Mouse (Mus musculus): ENCODE measurements around the gene Mtch1. TPM values are rescaled to one million over a fixed set of nuclear protein-coding genes. Genes with fewer than 3 reads are reported as not detected.
"Not testable (repeated sequence)": the region's sequence is repeated elsewhere in the genome, so short reads cannot be mapped to it uniquely, and the experiment has no call there.

Mtch1 gene
- total RNA-seq (2021), result 100 to 1,000 TPM; 345 to 350 TPM

- intact Hi-C loops (cut with DNase I), result no loop called here
- DNase-seq, result peak; percentile 99
Measured at GRCm38 (mm10) chr17:29347645-29348256, at the start of gene Mtch1. Gene Mtch1 (minus strand): TSS chr17:29347934.

- intact Hi-C loops (cut with DNase I), result loop anchor here (1.0 to 2.0 kb wide), 3 partner anchors 62 to 116 kb away; no protein-coding TSS in a partner anchor
- DNase-seq, result peak; percentile 90 to 91
Measured at GRCm38 (mm10) chr17:29396821-29397242, 49.1 kb upstream of the Mtch1 start.

GRCm38 (mm10) chr17:29396056-29396799 is 48.5 kb upstream of the Mtch1 start:
- no peak for DNase-seq
- intact Hi-C loops (cut with DNase I), result loop anchor here (2.0 kb wide), 1 partner anchor 63 kb away; no protein-coding TSS in a partner anchor

GRCm38 (mm10) chr17:29395381-29395780 is 47.6 kb upstream of the Mtch1 start:
- DNase-seq, result peak; percentile 37 to 43

GRCm38 (mm10) chr17:29394761-29395160 is 47.0 kb upstream of the Mtch1 start:
- intact Hi-C loops (cut with DNase I); DNase-seq: not testable (repeated sequence)

More at GRCm38 (mm10) chr17:29395381-29395780, 47.6 kb upstream of the Mtch1 start:
- intact Hi-C loops (cut with DNase I), result no loop called here

GRCm38 (mm10) chr17:29394106-29394760 is 46.5 kb upstream of the Mtch1 start:
- peak in 1 of 2 experiments; percentile 35 for DNase-seq
- intact Hi-C loops (cut with DNase I), result no loop called here

GRCm38 (mm10) chr17:29393335-29394089 is 45.8 kb upstream of the Mtch1 start:
- intact Hi-C loops (cut with DNase I), result no loop called here

GRCm38 (mm10) chr17:29391280-29391679 is 43.5 kb upstream of the Mtch1 start:
- DNase-seq, result no peak
- intact Hi-C loops (cut with DNase I), result no loop called here

More at GRCm38 (mm10) chr17:29393335-29394089, 45.8 kb upstream of the Mtch1 start:
- DNase-seq, result no peak

- intact Hi-C loops (cut with DNase I), result no loop called here
- no peak for DNase-seq
Measured at GRCm38 (mm10) chr17:29388978-29389377, 41.2 kb upstream of the Mtch1 start.

- intact Hi-C loops (cut with DNase I), result no loop called here
Measured at GRCm38 (mm10) chr17:29385746-29386145, 38.0 kb upstream of the Mtch1 start.

GRCm38 (mm10) chr17:29384850-29385438 is 37.2 kb upstream of the Mtch1 start:
- intact Hi-C loops (cut with DNase I), result no loop called here
- peak; percentile 74 to 77 for DNase-seq

More at GRCm38 (mm10) chr17:29385746-29386145, 38.0 kb upstream of the Mtch1 start:
- no peak for DNase-seq

- intact Hi-C loops (cut with DNase I), result no loop called here
Measured at GRCm38 (mm10) chr17:29383923-29384322, 36.2 kb upstream of the Mtch1 start.

GRCm38 (mm10) chr17:29382417-29382816 is 34.7 kb upstream of the Mtch1 start:
- intact Hi-C loops (cut with DNase I), result no loop called here

More at GRCm38 (mm10) chr17:29383923-29384322, 36.2 kb upstream of the Mtch1 start:
- no peak for DNase-seq

GRCm38 (mm10) chr17:29381472-29381871 is 33.7 kb upstream of the Mtch1 start:
- DNase-seq, result peak; percentile 75 to 87
- intact Hi-C loops (cut with DNase I), result loop anchor here (1.0 kb wide), 1 partner anchor 133 kb away; no protein-coding TSS in a partner anchor

More at GRCm38 (mm10) chr17:29382417-29382816, 34.7 kb upstream of the Mtch1 start:
- peak in 1 of 2 experiments; percentile 44 for DNase-seq

- intact Hi-C loops (cut with DNase I), result no loop called here
- no peak for DNase-seq
Measured at GRCm38 (mm10) chr17:29380241-29380640, 32.5 kb upstream of the Mtch1 start.

GRCm38 (mm10) chr17:29378056-29378455 is 30.3 kb upstream of the Mtch1 start:
- intact Hi-C loops (cut with DNase I), result no loop called here
- no peak for DNase-seq

- intact Hi-C loops (cut with DNase I), result no loop called here
- DNase-seq, result no peak
Measured at GRCm38 (mm10) chr17:29375871-29376270, 28.1 kb upstream of the Mtch1 start.

- intact Hi-C loops (cut with DNase I), result loop anchor here (1.0 to 2.0 kb wide), 4 partner anchors 76 to 194 kb away; partner anchors contain the start of gene BC004004
- peak; percentile 95 to 97 for DNase-seq
Measured at GRCm38 (mm10) chr17:29370984-29371723, 23.4 kb upstream of the Mtch1 start.

GRCm38 (mm10) chr17:29368726-29369125 is 21.0 kb upstream of the Mtch1 start:
- no peak for DNase-seq
- intact Hi-C loops (cut with DNase I), result loop anchor here (10.0 kb wide), 1 partner anchor 314 kb away; no protein-coding TSS in a partner anchor

Measured in heart, postnatal 10 days (tissue).